Mouse (Mus musculus) heart, postnatal 0 days (tissue): ENCODE measurements around the gene Ppp2r5d.

Experiments
- CTCF ChIP-seq: IDR thresholded peaks from 2 replicates; pipeline ENCODE4 v1.5.1; 2016; ENCODE audit warnings: antibody characterized with exemption, control low read depth, low read depth
- EP300 ChIP-seq: IDR thresholded peaks from 2 replicates; pipeline ENCODE4 v1.6.1; 2016; ENCODE audit warnings: antibody characterized with exemption, low read depth

GRCm38 (mm10) chr17:46728021-46728420 lies 23.1 kb upstream of the Ppp2r5d start:
- TF ChIP-seq CTCF, result 0 out of 2 replicates have a peak, but pooled peaks have one; percentile 13
- no peak for TF ChIP-seq EP300
